In the genomic region with DNA sequence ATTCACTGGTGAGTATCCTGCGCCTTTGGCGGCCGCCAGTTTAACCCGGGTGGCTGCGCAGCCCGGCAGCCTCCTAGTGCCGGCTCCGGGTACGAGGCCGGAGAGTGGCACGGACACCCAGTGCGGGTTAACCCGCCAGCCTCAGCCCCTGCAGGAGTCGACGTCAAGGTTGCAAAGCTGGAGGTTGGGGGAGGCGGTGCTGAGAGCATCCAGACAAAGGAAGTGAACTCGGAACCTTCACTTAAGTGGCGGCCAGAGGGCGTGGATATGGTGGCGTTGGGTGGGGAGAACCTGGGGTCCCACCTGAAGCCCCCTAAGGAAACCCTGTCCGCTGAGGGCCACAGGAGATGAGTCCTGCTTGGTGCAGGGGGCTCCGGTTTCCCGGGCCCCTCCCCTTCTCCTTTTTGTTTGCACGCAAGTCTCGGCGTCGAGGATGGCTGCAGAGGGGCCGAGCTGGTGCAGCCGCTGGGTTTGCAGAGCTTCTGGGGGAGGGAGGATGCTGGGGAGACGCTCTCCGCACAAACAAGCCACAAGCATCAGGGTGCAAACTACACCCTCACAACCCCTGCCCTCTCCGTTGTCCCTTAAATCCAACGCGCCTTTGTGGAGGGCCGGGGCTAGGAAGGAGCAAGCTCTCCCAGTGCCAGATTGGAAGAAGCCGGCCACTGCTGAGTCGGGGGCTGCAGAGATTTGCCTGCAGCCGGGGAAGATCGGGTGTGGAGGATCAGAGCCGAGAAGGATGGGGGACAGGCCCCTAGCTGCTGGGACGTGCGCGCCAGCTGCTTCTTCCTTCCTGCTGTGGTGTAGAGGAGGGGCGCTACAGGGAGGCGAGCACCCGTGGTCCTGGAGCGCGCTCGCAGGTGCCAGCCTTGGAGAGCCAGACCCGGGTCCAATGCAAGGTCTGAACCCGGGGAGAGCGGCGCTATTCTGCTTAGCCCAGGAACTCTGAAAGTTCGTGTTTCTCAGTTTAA, we compare ENCODE assay signal across 8 mouse cellular contexts. TPM values are rescaled to one million over a fixed set of nuclear protein-coding genes. Genes with fewer than 3 reads are reported as not detected.
DNase-seq lines count a peak whose midpoint lies in the region; ATAC-seq lines count a peak whose summit lies in the region.

No protein-coding gene starts in this region.

- H3K4me1 ChIP-seq in hindbrain, embryonic 13.5 days (replicated peaks), result peaks cover 52% of the 10 kb centered on the region
- peaks cover 10% of the 10 kb centered on the region; the same call in 1 of the 2 replicates for H3K4me1 ChIP-seq in limb, embryonic 11.5 days (ENCODE audit: control insufficient read depth, insufficient read depth, low read length)
- peaks cover 45% of the 10 kb centered on the region for H3K4me1 ChIP-seq in midbrain, embryonic 10.5 days

- H3K4me2 ChIP-seq in hindbrain, embryonic 13.5 days, result peak overlapping the region; percentile 87
- H3K4me2 ChIP-seq in limb, embryonic 11.5 days (ENCODE audit: low read depth, severe bottlenecking), result peak overlapping the region; percentile 92

- H3K36me3 ChIP-seq in hindbrain, embryonic 13.5 days, result peaks cover 28% of the 10 kb centered on the region
- peaks cover 2% of the 10 kb centered on the region; the same call in 1 of the 2 replicates for H3K36me3 ChIP-seq in limb, embryonic 11.5 days (ENCODE audit: control insufficient read depth, insufficient read depth, low read length)
- peaks cover 27% of the 10 kb centered on the region for H3K36me3 ChIP-seq in midbrain, embryonic 10.5 days

- peak overlapping the region; percentile 97 for H3K27ac ChIP-seq in hindbrain, embryonic 13.5 days
- H3K27ac ChIP-seq in limb, embryonic 11.5 days (replicated peaks; ENCODE audit: low read depth, low read length), result peak overlapping the region; percentile 45; the same call in 1 of the 2 replicates
- H3K27ac ChIP-seq in midbrain, embryonic 10.5 days (replicated peaks), result peak overlapping the region; percentile 95

- WGBS in hindbrain, embryonic 13.5 days, result under 1% methylated on average over 54 of the region's 54 CpGs
- WGBS in limb, embryonic 11.5 days, result under 1% methylated on average over 54 of the region's 54 CpGs
- WGBS in midbrain, embryonic 10.5 days, result under 1% methylated on average over 52 of the region's 54 CpGs

- peak overlapping the region; percentile 78 for H3K4me3 ChIP-seq in hindbrain, embryonic 13.5 days
- peak overlapping the region; percentile 63 for H3K4me3 ChIP-seq in limb, embryonic 11.5 days (ENCODE audit: low read depth, low read length)
- peak overlapping the region; percentile 77 for H3K4me3 ChIP-seq in midbrain, embryonic 10.5 days

- ATAC-seq in frontal cortex, adult (ENCODE audit: low TSS enrichment), result peak; percentile 13; the same call in 1 of the 2 replicates
- ATAC-seq in hindbrain, embryonic 13.5 days (ENCODE audit: low FRiP score), result peak; percentile 67
- peak; percentile 41 for ATAC-seq in limb, embryonic 11.5 days (ENCODE audit: insufficient number of reproducible peaks, low FRiP score, low TSS enrichment, low read depth)

- no peaks in the 10 kb centered on the region for H3K9me3 ChIP-seq in hindbrain, embryonic 13.5 days
- H3K9me3 ChIP-seq in limb, embryonic 11.5 days (ENCODE audit: control insufficient read depth, low read length), result no peaks in the 10 kb centered on the region
- H3K9me3 ChIP-seq in midbrain, embryonic 10.5 days (replicated peaks), result no peaks in the 10 kb centered on the region

- DNase-seq in frontal cortex, postnatal 25 days (ENCODE audit: low spot score in 2 of 2), result no peak
- DNase-seq in cerebellum, adult 18-20 months, result peak; percentile 45 to 56
- peak; percentile 65 for DNase-seq in forelimb bud, embryonic 11.5 days (ENCODE audit: low read depth, low spot score)
- peak; percentile 78 for DNase-seq in limb, embryonic 11.5 days (ENCODE audit: low spot score)
- DNase-seq in midbrain, embryonic 10.5 days (ENCODE audit: low spot score), result peak; percentile 76
- peak; percentile 68 to 69 for DNase-seq in spleen, adult 18-20 months

- peaks cover 5% of the 10 kb centered on the region for H3K27me3 ChIP-seq in hindbrain, embryonic 13.5 days
- H3K27me3 ChIP-seq in limb, embryonic 11.5 days (ENCODE audit: control insufficient read depth, insufficient read depth, low read length), result no peaks in the 10 kb centered on the region
- peaks cover 21% of the 10 kb centered on the region for H3K27me3 ChIP-seq in midbrain, embryonic 10.5 days (ENCODE audit: low read depth, poor library complexity, severe bottlenecking)

- H3K9ac ChIP-seq in hindbrain, embryonic 13.5 days, result peak overlapping the region; percentile 97
- H3K9ac ChIP-seq in limb, embryonic 11.5 days (ENCODE audit: low read length), result peak overlapping the region; percentile 83

RNA-seq across cellular contexts. Expression of a gene that starts 0.8 kb away (rescaled TPM):
- 7.0 and 8.5 TPM in 2 replicates for polyA plus RNA-seq in hindbrain, embryonic 13.5 days (2015; fragmentation: Nextera tagmentation; extraction: Ambion mirVana)
- 2.6 and 3.6 TPM in 2 replicates for polyA plus RNA-seq in limb, embryonic 11.5 days (2014; fragmentation: Nextera tagmentation; extraction: Ambion mirVana)
- polyA plus RNA-seq in midbrain, embryonic 10.5 days (2016; fragmentation: Nextera tagmentation; extraction: Ambion mirVana), result 2.0 and 3.0 TPM in 2 replicates

Comparison
In these comparisons a context has a peak if more than half of its experiments do, and no peak if none do; other contexts are left out.
1. ATAC-seq: peak in every context shown above with its lines; median percentile 67 in hindbrain, embryonic 13.5 days; 41 in limb, embryonic 11.5 days; 13 in frontal cortex, adult.
2. DNase-seq: peak in cerebellum, adult 18-20 months (2 of 2), forelimb bud, embryonic 11.5 days (single experiment), limb, embryonic 11.5 days (single experiment), midbrain, embryonic 10.5 days (single experiment) and spleen, adult 18-20 months (2 of 2); none in frontal cortex, postnatal 25 days (0 of 2).
3. H3K27ac ChIP-seq: peak in every context shown above with its lines; median percentile 97 in hindbrain, embryonic 13.5 days; 95 in midbrain, embryonic 10.5 days; 45 in limb, embryonic 11.5 days.
4. Peak in every context shown above with its lines, with median percentiles within 50 percentile points of each other: H3K4me3 ChIP-seq.